Mouse (Mus musculus) kidney, embryonic 16.5 days (tissue): Measurements from ENCODE around the gene B3gat1. TPM values are rescaled to one million over a fixed set of nuclear protein-coding genes. Genes with fewer than 3 reads are reported as not detected.

ENCODE experiments used
- ATAC-seq: fragments of 200-750 bp; cut with Nextera tagmentation; 2 replicates; pipeline ENCODE4 v1.8.0; 2017; ENCODE audit warnings: moderate TSS enrichment; ENCODE audit not compliant: low FRiP score, low TSS enrichment
- H3K27ac ChIP-seq: fragments of 300-500 bp; sonication (generic); 2 replicates; pipeline ENCODE4 v1.5.1; 2014; ENCODE audit warnings: low read length
- H3K27me3 ChIP-seq: fragments of 300-500 bp; sonication (generic); 2 replicates; pipeline ENCODE4 v1.6.1; 2014; ENCODE audit warnings: low read length, control low read depth, mixed read lengths; ENCODE audit not compliant: insufficient read depth
- H3K36me3 ChIP-seq: fragments of 300-500 bp; sonication (generic); 2 replicates; pipeline ENCODE4 v1.6.1; 2014; ENCODE audit warnings: low read length, control low read depth, mixed read lengths; ENCODE audit not compliant: insufficient read depth
- H3K4me1 ChIP-seq: fragments of 300-500 bp; sonication (generic); 2 replicates; pipeline ENCODE4 v1.6.1; 2014; ENCODE audit warnings: low read length, control low read depth, mixed read lengths; ENCODE audit not compliant: insufficient read depth
- H3K4me2 ChIP-seq: fragments of 300-500 bp; sonication (generic); replicated peaks from 2 replicates; pipeline ENCODE4 v1.6.1; 2014; ENCODE audit warnings: low read depth, low read length
- H3K4me3 ChIP-seq: fragments of 300-500 bp; sonication (generic); 2 replicates; pipeline ENCODE4 v1.5.1; 2014; ENCODE audit warnings: mild to moderate bottlenecking, low read length
- H3K9ac ChIP-seq: fragments of 300-500 bp; sonication (generic); replicated peaks from 2 replicates; pipeline ENCODE4 v1.6.1; 2014; ENCODE audit warnings: low read length
- H3K9me3 ChIP-seq: fragments of 300-500 bp; sonication (generic); 2 replicates; pipeline ENCODE4 v1.6.1; 2016; ENCODE audit warnings: low read length, control low read depth
- WGBS: fragments of 180-500 bp; shearing (Covaris S2); extraction: QIAGEN DNeasy Blood & Tissue Kit; methylation state at CpG from one replicate; pipeline ENCODE4 v1.1.7; 2014; 5-methylcytosine and 5-hydroxymethylcytosine counted together
- polyA plus RNA-seq: library from polyadenylated mRNA; unstranded; fragments of >200 nt; fragmentation: Nextera tagmentation; extraction: Ambion mirVana; gene quantifications from 2 replicates; pipeline ENCODE4 v1.2.1, GENCODE M21; 2015

The B3gat1 gene
- polyA plus RNA-seq, 1 experiment from 2014 or later = 0.07 TPM

GRCm38 (mm10) chr9:26805935-26806666, 72.6 kb downstream of the B3gat1 start, which contains the start of gene Glb1l2:
Gene Glb1l2 (minus strand): TSS chr9:26806468.
- peak within 1 kb of the TSS; percentile 55 for H3K4me3 ChIP-seq
- no peaks in the 10 kb centered on the region for H3K27me3 ChIP-seq
- peak within 1 kb of the TSS; percentile 62 for H3K9ac ChIP-seq
- WGBS = 2% methylated on average over 33 of the region's 33 CpGs
- peak within 1 kb of the TSS; percentile 75 for H3K4me2 ChIP-seq
- H3K4me1 ChIP-seq = 0 out of 2 replicates have a peak, but pooled peaks cover 6% of the 10 kb centered on the region
- peak within 1 kb of the TSS; percentile 81 for H3K27ac ChIP-seq
- H3K36me3 ChIP-seq = no peaks in the 10 kb centered on the region
- no peaks in the 10 kb centered on the region for H3K9me3 ChIP-seq
- peak; percentile 100 for ATAC-seq

- H3K27me3 ChIP-seq = no peaks in the 10 kb centered on the region
- no peaks in the 10 kb centered on the region for H3K9me3 ChIP-seq
- H3K4me3 ChIP-seq = no peak overlapping the region
- H3K4me1 ChIP-seq = 0 out of 2 replicates have a peak, but pooled peaks cover 6% of the 10 kb centered on the region
- H3K36me3 ChIP-seq = no peaks in the 10 kb centered on the region
- ATAC-seq = no peak
- no peak overlapping the region for H3K4me2 ChIP-seq
- no peak overlapping the region for H3K27ac ChIP-seq
- H3K9ac ChIP-seq = no peak overlapping the region
- 77% methylated on average over 2 of the region's 2 CpGs for WGBS
These were observed 75.2 kb downstream of the B3gat1 start for GRCm38 (mm10) chr9:26808735-26809134.

Other genes with a start within 250 kb of the B3gat1 start
- gene Glb1l2, start 72.7 kb downstream of the B3gat1 start, polyA plus RNA-seq = 46.1 and 48.5 TPM in 2 replicates
- not detected in 2 replicates for gene Glb1l3, start 127.2 kb downstream of the B3gat1 start, polyA plus RNA-seq
- not detected in 2 replicates for gene Gm1110, start 189.4 kb downstream of the B3gat1 start, polyA plus RNA-seq